Mouse (Mus musculus) myocyte (in vitro differentiated cells): ENCODE measurements around the gene Tnfsf13b. TPM values are rescaled to one million over a fixed set of nuclear protein-coding genes. Genes with fewer than 3 reads are reported as not detected.
A peak's percentile ranks its signal among the peaks of the same experiment; 100 is the strongest.

ENCODE experiments used
- H3K27me3 ChIP-seq: one replicate; pipeline ENCODE4 v1.6.1; 2011; ENCODE audit not compliant: control insufficient read depth, insufficient read depth, insufficient read length
- H3K36me3 ChIP-seq: one replicate; pipeline ENCODE4 v1.6.1; 2011; ENCODE audit not compliant: control insufficient read depth, insufficient read depth
- H3K4me2 ChIP-seq: one replicate; pipeline ENCODE4 v1.6.1; 2011; ENCODE audit warnings: low read depth, control low read depth
- H3K4me3 ChIP-seq: one replicate; pipeline ENCODE4 v1.5.1; 2011; ENCODE audit warnings: mild to moderate bottlenecking, control low read depth, moderate library complexity
- H3K79me2 ChIP-seq: one replicate; pipeline ENCODE4 v1.6.1; 2011; ENCODE audit not compliant: control insufficient read depth, insufficient read depth
- H3ac ChIP-seq: one replicate; pipeline ENCODE4 v1.6.1; 2011; ENCODE audit not compliant: control insufficient read depth, insufficient read length
- CEBPB ChIP-seq: IDR thresholded peaks from 2 replicates; pipeline ENCODE4 v1.6.1; 2011; ENCODE audit warnings: mild to moderate bottlenecking, moderate library complexity; ENCODE audit not compliant: poor library complexity, insufficient read depth, severe bottlenecking
- E2F4 ChIP-seq: IDR thresholded peaks from one replicate; pipeline ENCODE4 v1.6.1; 2011; ENCODE audit warnings: mild to moderate bottlenecking, control low read depth, moderate library complexity; ENCODE audit not compliant: insufficient read depth
- MAX ChIP-seq: IDR thresholded peaks from one replicate; pipeline ENCODE4 v1.6.1; 2011; ENCODE audit warnings: low read depth, mild to moderate bottlenecking, control low read depth
- MYOD1 ChIP-seq, 3 experiments: IDR thresholded peaks; one replicate each; pipeline ENCODE4 v1.6.1; 2011; ENCODE audit warnings: control low read depth in 2 of 3, low read depth in 2 of 3, mild to moderate bottlenecking in 2 of 3, moderate library complexity in 1 of 3; ENCODE audit not compliant: insufficient read length in 2 of 3, control insufficient read depth in 1 of 3
- MYOG ChIP-seq, 3 experiments: IDR thresholded peaks; one replicate each; pipeline ENCODE4 v1.6.1; 2011; ENCODE audit warnings: control low read depth in 2 of 3, low read depth in 2 of 3, mild to moderate bottlenecking in 2 of 3; ENCODE audit not compliant: insufficient read length in 2 of 3, control insufficient read depth in 1 of 3, insufficient read depth in 1 of 3
- POLR2A ChIP-seq: IDR thresholded peaks from one replicate; pipeline ENCODE4 v1.6.1; 2011; ENCODE audit warnings: low read depth, mild to moderate bottlenecking, control low read depth, moderate library complexity; ENCODE audit not compliant: insufficient read length
- POLR2AphosphoS2 ChIP-seq: IDR thresholded peaks from one replicate; pipeline ENCODE4 v1.6.1; 2011; ENCODE audit warnings: low read depth, control low read depth; ENCODE audit not compliant: insufficient read length
- REST ChIP-seq: IDR thresholded peaks from one replicate; pipeline ENCODE4 v1.6.1; 2011; ENCODE audit warnings: mild to moderate bottlenecking, control low read depth, moderate library complexity; ENCODE audit not compliant: insufficient read depth, insufficient read length
- SRF ChIP-seq: IDR thresholded peaks from one replicate; pipeline ENCODE4 v1.6.1; 2011; ENCODE audit warnings: low read depth; ENCODE audit not compliant: control insufficient read depth, insufficient read length
- TCF12 ChIP-seq: IDR thresholded peaks from one replicate; pipeline ENCODE4 v1.6.1; 2011; ENCODE audit warnings: mild to moderate bottlenecking, control low read depth; ENCODE audit not compliant: poor library complexity, insufficient read depth, severe bottlenecking
- TCF3 ChIP-seq: IDR thresholded peaks from one replicate; pipeline ENCODE4 v1.6.1; 2011; ENCODE audit warnings: low read depth, control low read depth; ENCODE audit not compliant: insufficient read length
- USF1 ChIP-seq: IDR thresholded peaks from one replicate; pipeline ENCODE4 v1.6.1; 2011; ENCODE audit warnings: low read depth, mild to moderate bottlenecking, control low read depth, moderate library complexity
- polyA plus RNA-seq: library from polyadenylated mRNA; unstranded; fragments of >200 nt; fragmentation: generic; extraction: Trizol; gene quantifications from one replicate; pipeline ENCODE4 v1.2.1, GENCODE M21; 2012; ENCODE audit warnings: missing spikeins

Tnfsf13b gene
- polyA plus RNA-seq, 1 experiment: 0.11 TPM

- Histone ChIP-seq H3K36me3 (no peaks in the 10 kb centered on the region), H3K27me3 (peaks cover 17% of the 10 kb centered on the region), H3K4me3 (no peak overlapping the region), H3K79me2 (no peaks in the 10 kb centered on the region), H3K4me2 (no peak overlapping the region), H3ac (no peak overlapping the region)
- no peak for TF ChIP-seq TCF3
- no peak for TF ChIP-seq MYOD1 (IDR thresholded peaks at IDR 0.05; ENCODE audit: control insufficient read depth in 1 of 3, insufficient read length in 2 of 3, low read depth in 2 of 3)
- TF ChIP-seq MYOG (IDR thresholded peaks at IDR 0.05; ENCODE audit: control insufficient read depth in 1 of 3, insufficient read depth in 1 of 3, insufficient read length in 2 of 3, low read depth in 2 of 3): no peak
- TF ChIP-seq REST: no peak
- TF ChIP-seq MAX: no peak
- no peak for TF ChIP-seq CEBPB
- TF ChIP-seq TCF12: no peak
- no peak for TF ChIP-seq E2F4
- no peak for TF ChIP-seq SRF
- TF ChIP-seq USF1: no peak
- no peak for TF ChIP-seq POLR2AphosphoS2
- no peak for TF ChIP-seq POLR2A
Observed at GRCm38 (mm10) chr8:10043842-10044510, 37.7 kb downstream of the Tnfsf13b start.

DNA sequence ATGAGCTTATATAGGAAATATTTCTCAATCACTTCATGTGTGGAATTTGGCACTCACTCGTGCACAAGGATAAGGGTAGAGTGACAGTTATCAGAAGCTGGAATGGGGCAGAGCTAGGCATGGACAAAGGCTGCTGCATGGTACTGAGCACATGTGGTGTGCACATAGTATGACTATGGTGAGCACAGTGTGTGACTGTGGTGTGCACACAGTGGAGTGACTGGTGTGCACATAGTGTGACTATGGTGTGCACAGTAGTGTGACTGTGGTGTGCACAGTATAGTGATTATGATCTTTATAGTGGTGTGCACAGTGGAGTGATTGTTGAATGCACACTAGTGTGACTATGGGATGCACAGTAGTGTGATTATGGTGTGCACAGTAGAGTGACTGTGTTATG lies 39.5 kb downstream of the Tnfsf13b start:
- Histone ChIP-seq H3K4me2 (no peak overlapping the region), H3K36me3 (no peaks in the 10 kb centered on the region), H3K27me3 (peaks cover 17% of the 10 kb centered on the region), H3K79me2 (no peaks in the 10 kb centered on the region), H3ac (no peak overlapping the region), H3K4me3 (no peak overlapping the region)
- TF ChIP-seq POLR2AphosphoS2 (no peak), SRF (no peak), POLR2A (no peak)

GRCm38 (mm10) chr8:10049162-10049561 lies 42.9 kb downstream of the Tnfsf13b start:
- no peak for TF ChIP-seq MYOG (IDR thresholded peaks at IDR 0.05; ENCODE audit: control insufficient read depth in 1 of 3, insufficient read depth in 1 of 3, insufficient read length in 2 of 3, low read depth in 2 of 3)
- Histone ChIP-seq H3K79me2 (no peaks in the 10 kb centered on the region), H3ac (no peak overlapping the region), H3K27me3 (peaks cover 17% of the 10 kb centered on the region), H3K4me2 (no peak overlapping the region), H3K36me3 (no peaks in the 10 kb centered on the region), H3K4me3 (no peak overlapping the region)

- no peak overlapping the region for H3K4me3 ChIP-seq
- TF ChIP-seq USF1: no peak
- no peak for TF ChIP-seq CEBPB
- no peak for TF ChIP-seq REST
- TF ChIP-seq POLR2A: no peak
- no peak for TF ChIP-seq MYOG (IDR thresholded peaks at IDR 0.05; ENCODE audit: control insufficient read depth in 1 of 3, insufficient read depth in 1 of 3, insufficient read length in 2 of 3, low read depth in 2 of 3)
- TF ChIP-seq TCF12: no peak
- no peak for TF ChIP-seq TCF3
- no peak for TF ChIP-seq E2F4
- TF ChIP-seq POLR2AphosphoS2: no peak
- TF ChIP-seq MAX: no peak
- no peak for TF ChIP-seq SRF
- TF ChIP-seq MYOD1 (IDR thresholded peaks at IDR 0.05; ENCODE audit: control insufficient read depth in 1 of 3, insufficient read length in 2 of 3, low read depth in 2 of 3): no peak
Observed at GRCm38 (mm10) chr8:10051576-10051975, 45.3 kb downstream of the Tnfsf13b start.

GRCm38 (mm10) chr8:10053571-10053990 lies 47.3 kb downstream of the Tnfsf13b start:
- H3K36me3 ChIP-seq: no peaks in the 10 kb centered on the region
- no peaks in the 10 kb centered on the region for H3K79me2 ChIP-seq
- no peak overlapping the region for H3K4me3 ChIP-seq
- TF ChIP-seq SRF (no peak), TCF12 (no peak), E2F4 (no peak), USF1 (no peak), TCF3 (no peak), CEBPB (no peak), MYOD1 (IDR thresholded peaks at IDR 0.05; ENCODE audit: control insufficient read depth in 1 of 3, insufficient read length in 2 of 3, low read depth in 2 of 3) (no peak), MYOG (IDR thresholded peaks at IDR 0.05; ENCODE audit: control insufficient read depth in 1 of 3, insufficient read depth in 1 of 3, insufficient read length in 2 of 3, low read depth in 2 of 3) (no peak), POLR2AphosphoS2 (no peak), REST (no peak), POLR2A (no peak), MAX (no peak)
- no peak overlapping the region for H3ac ChIP-seq
- peaks cover 15% of the 10 kb centered on the region for H3K27me3 ChIP-seq
- no peak overlapping the region for H3K4me2 ChIP-seq

More at GRCm38 (mm10) chr8:10051576-10051975, 45.3 kb downstream of the Tnfsf13b start:
- no peaks in the 10 kb centered on the region for H3K79me2 ChIP-seq
- H3K36me3 ChIP-seq: no peaks in the 10 kb centered on the region
- H3K4me2 ChIP-seq: peak overlapping the region; percentile 64
- H3ac ChIP-seq: no peak overlapping the region
- peaks cover 15% of the 10 kb centered on the region for H3K27me3 ChIP-seq
